Mouse (Mus musculus) left cerebral cortex, postnatal 25 days (tissue): ENCODE measurements around the gene Vmn1r118. TPM values are rescaled to one million over a fixed set of nuclear protein-coding genes. Genes with fewer than 3 reads are reported as not detected.
"Not testable (repeated sequence)": the region's sequence is repeated elsewhere in the genome, so short reads cannot be mapped to it uniquely, and the experiment has no call there.

Experiments
- DNase-seq, 2 experiments: peaks; one replicate each; pipeline ENCODE4 v3.0.0; 2022; ENCODE audit warnings: low spot score in 2 of 2, mixed read lengths in 1 of 2
- intact Hi-C: fragments of 180-260 bp; cut with DNase I; formaldehyde crosslinking; loops from one replicate; pipeline ENCODE4 v1.15.1; 2025
- total RNA-seq, 2 experiments: library from RNA; stranded (reverse); gene quantifications; 2 replicates each; pipeline ENCODE4 v1.2.3; 2021

Vmn1r118 gene
- not detected for total RNA-seq

GRCm38 (mm10) chr7:20912247-20912646 lies at the start of gene Vmn1r118:
TSS of gene Vmn1r118 (minus strand) at chr7:20912347.
- intact Hi-C loops, DNase-seq: not testable (repeated sequence)

GRCm38 (mm10) chr7:20884021-20884420 lies 28.1 kb downstream of the Vmn1r118 start, which contains the start of gene Vmn1r117:
TSS of gene Vmn1r117 (minus strand) at chr7:20884121.
- intact Hi-C loops, DNase-seq: not testable (repeated sequence)

- DNase-seq, intact Hi-C loops: not testable (repeated sequence)
These were observed 40.2 kb downstream of the Vmn1r118 start, which contains the start of gene Vmn1r116 for GRCm38 (mm10) chr7:20871956-20872355. TSS of gene Vmn1r116 (plus strand) at chr7:20872256.

Other genes starting within 250 kb of the Vmn1r118 start
- gene Vmn1r107, start 243.4 kb downstream of the Vmn1r118 start, total RNA-seq, result not detected
- gene Vmn1r111, start 209.1 kb downstream of the Vmn1r118 start, total RNA-seq, result not detected
- gene Gm10668, start 181.7 kb downstream of the Vmn1r118 start, total RNA-seq, result not detected
- not detected for gene Vmn1r112, start 141.2 kb downstream of the Vmn1r118 start, total RNA-seq
- gene Vmn1r113, start 125.1 kb downstream of the Vmn1r118 start, total RNA-seq, result not detected
- gene Vmn1r114, start 100.2 kb downstream of the Vmn1r118 start, total RNA-seq, result not detected
- not detected for gene Vmn1r115, start 67.4 kb downstream of the Vmn1r118 start, total RNA-seq
- not detected for gene Vmn1r116, start 40.1 kb downstream of the Vmn1r118 start, total RNA-seq
- not detected for gene Vmn1r117, start 28.2 kb downstream of the Vmn1r118 start, total RNA-seq
- gene Vmn1r119, start 100.1 kb upstream of the Vmn1r118 start, total RNA-seq, result not detected
- not detected for gene Vmn1r120, start 141.4 kb upstream of the Vmn1r118 start, total RNA-seq
- not detected for gene Vmn1r121, start 186.2 kb upstream of the Vmn1r118 start, total RNA-seq
- not detected for gene Vmn1r122, start 221.8 kb upstream of the Vmn1r118 start, total RNA-seq
- not detected for gene Vmn1r123, start 249.8 kb upstream of the Vmn1r118 start, total RNA-seq